Mouse (Mus musculus): ENCODE data around the gene Rybp. TPM values are rescaled to one million over a fixed set of nuclear protein-coding genes. Genes with fewer than 3 reads are reported as not detected.

Rybp gene
- polyA plus RNA-seq, 1 experiment from 2014 or later, result 18.8 TPM

- Histone ChIP-seq H3K4me2 (ENCODE audit: low read length) (no peak overlapping the region), H3K36me3 (ENCODE audit: insufficient read depth, low read length) (no peaks in the 10 kb centered on the region), H3K9ac (ENCODE audit: low read depth, low read length) (no peak overlapping the region), H3K27me3 (ENCODE audit: insufficient read depth, low read length) (no peaks in the 10 kb centered on the region), H3K4me3 (replicated peaks; ENCODE audit: low read depth, low read length) (no peak overlapping the region), H3K27ac (no peak overlapping the region), H3K9me3 (replicated peaks; ENCODE audit: low read length) (no peaks in the 10 kb centered on the region), H3K4me1 (replicated peaks; ENCODE audit: insufficient read depth, low read length) (no peaks in the 10 kb centered on the region)
- WGBS, result 96% methylated on average over 1 of the region's 1 CpGs
- DNase-seq (ENCODE audit: low spot score) (no peak), ATAC-seq (replicated peaks; ENCODE audit: low FRiP score, low read depth) (no peak)
- TF ChIP-seq CTCF (IDR thresholded peaks at IDR 0.05; ENCODE audit: low read depth), result no peak
These were observed 23.9 kb upstream of the Rybp start for GRCm38 (mm10) chr6:100311167-100311566.

DNA sequence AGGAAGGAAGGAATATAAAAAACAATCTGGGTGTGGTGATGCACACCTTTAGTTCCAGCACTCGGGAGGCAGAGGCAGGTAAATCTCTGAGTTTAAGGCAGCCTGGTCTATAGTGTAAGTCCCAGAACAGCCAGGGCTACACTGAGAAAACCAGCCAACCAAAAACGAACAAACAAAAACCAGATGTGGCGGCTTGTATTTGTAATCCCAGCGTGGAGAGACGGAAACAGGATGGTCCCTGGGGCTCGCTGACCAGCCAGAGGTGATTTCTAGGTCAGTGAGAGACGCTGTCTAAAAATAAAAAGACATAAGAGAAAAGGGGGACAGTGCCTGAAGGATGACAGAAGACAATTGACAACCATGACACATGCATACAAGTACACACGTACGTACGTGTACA, 17.5 kb upstream of the Rybp start:
- DNase-seq (ENCODE audit: low spot score) (no peak), ATAC-seq (replicated peaks; ENCODE audit: low FRiP score, low read depth) (no peak)
- Histone ChIP-seq H3K4me3 (replicated peaks; ENCODE audit: low read depth, low read length) (no peak overlapping the region), H3K36me3 (ENCODE audit: insufficient read depth, low read length) (no peaks in the 10 kb centered on the region), H3K9me3 (replicated peaks; ENCODE audit: low read length) (no peaks in the 10 kb centered on the region), H3K4me2 (ENCODE audit: low read length) (no peak overlapping the region), H3K27me3 (ENCODE audit: insufficient read depth, low read length) (no peaks in the 10 kb centered on the region), H3K27ac (no peak overlapping the region), H3K4me1 (replicated peaks; ENCODE audit: insufficient read depth, low read length) (no peaks in the 10 kb centered on the region), H3K9ac (ENCODE audit: low read depth, low read length) (no peak overlapping the region)
- TF ChIP-seq CTCF (IDR thresholded peaks at IDR 0.05; ENCODE audit: low read depth), result no peak
- WGBS, result 65% methylated on average over 10 of the region's 10 CpGs

DNA sequence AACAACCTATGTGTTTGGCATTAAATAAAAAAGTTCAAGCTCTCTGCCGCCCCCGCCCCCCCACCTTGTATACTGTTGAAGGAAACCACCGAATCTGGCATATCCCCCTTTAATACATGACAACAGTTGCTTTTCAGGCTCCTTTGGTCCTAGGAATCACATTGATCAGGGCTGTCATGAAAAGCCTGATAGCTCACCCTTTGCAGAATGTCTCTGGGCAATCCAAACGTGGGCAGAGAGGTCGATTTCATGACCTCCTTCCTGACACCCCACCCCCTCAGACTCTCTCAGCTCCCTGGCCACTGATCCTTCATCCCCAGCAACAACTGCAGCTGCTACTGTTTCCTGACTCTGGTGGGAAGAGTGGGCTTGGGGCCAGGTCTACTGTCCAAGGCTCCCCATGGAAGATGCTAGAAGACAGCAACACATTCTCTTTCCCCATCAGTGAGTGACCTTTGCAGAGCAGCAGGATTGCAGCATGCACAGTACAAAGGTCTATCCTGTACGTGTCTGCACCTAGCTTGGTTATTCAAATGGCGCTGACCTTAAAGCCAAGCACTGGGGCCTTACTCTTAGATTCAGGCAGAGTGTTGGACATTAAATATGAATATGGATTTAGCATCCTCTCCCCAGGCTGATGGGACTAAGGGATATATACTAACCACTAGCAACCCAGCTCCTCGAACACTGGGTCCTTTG, 14.3 kb upstream of the Rybp start:
- 64% methylated on average over 8 of the region's 8 CpGs for WGBS
- 0 out of 2 replicates have a peak, but pooled peaks have one; percentile 40 for ATAC-seq (replicated peaks; ENCODE audit: low FRiP score, low read depth)
- DNase-seq (ENCODE audit: low spot score), result peak; percentile 29
- Histone ChIP-seq H3K4me1 (replicated peaks; ENCODE audit: insufficient read depth, low read length) (no peaks in the 10 kb centered on the region), H3K9me3 (replicated peaks; ENCODE audit: low read length) (no peaks in the 10 kb centered on the region), H3K27me3 (ENCODE audit: insufficient read depth, low read length) (no peaks in the 10 kb centered on the region), H3K9ac (ENCODE audit: low read depth, low read length) (no peak overlapping the region), H3K4me3 (replicated peaks; ENCODE audit: low read depth, low read length) (no peak overlapping the region), H3K27ac (no peak overlapping the region), H3K36me3 (ENCODE audit: insufficient read depth, low read length) (no peaks in the 10 kb centered on the region), H3K4me2 (ENCODE audit: low read length) (no peak overlapping the region)
- no peak for TF ChIP-seq CTCF (IDR thresholded peaks at IDR 0.05; ENCODE audit: low read depth)

GRCm38 (mm10) chr6:100300831-100301230, 13.5 kb upstream of the Rybp start:
- ATAC-seq (replicated peaks; ENCODE audit: low FRiP score, low read depth) (no peak), DNase-seq (ENCODE audit: low spot score) (peak; percentile 36)
- WGBS, result 15% methylated on average over 3 of the region's 3 CpGs
- Histone ChIP-seq H3K4me3 (replicated peaks; ENCODE audit: low read depth, low read length) (no peak overlapping the region), H3K27me3 (ENCODE audit: insufficient read depth, low read length) (no peaks in the 10 kb centered on the region), H3K36me3 (ENCODE audit: insufficient read depth, low read length) (no peaks in the 10 kb centered on the region), H3K4me1 (replicated peaks; ENCODE audit: insufficient read depth, low read length) (no peaks in the 10 kb centered on the region), H3K9ac (ENCODE audit: low read depth, low read length) (no peak overlapping the region), H3K4me2 (ENCODE audit: low read length) (no peak overlapping the region), H3K27ac (no peak overlapping the region), H3K9me3 (replicated peaks; ENCODE audit: low read length) (no peaks in the 10 kb centered on the region)
- TF ChIP-seq CTCF (IDR thresholded peaks at IDR 0.05; ENCODE audit: low read depth), result no peak

DNA sequence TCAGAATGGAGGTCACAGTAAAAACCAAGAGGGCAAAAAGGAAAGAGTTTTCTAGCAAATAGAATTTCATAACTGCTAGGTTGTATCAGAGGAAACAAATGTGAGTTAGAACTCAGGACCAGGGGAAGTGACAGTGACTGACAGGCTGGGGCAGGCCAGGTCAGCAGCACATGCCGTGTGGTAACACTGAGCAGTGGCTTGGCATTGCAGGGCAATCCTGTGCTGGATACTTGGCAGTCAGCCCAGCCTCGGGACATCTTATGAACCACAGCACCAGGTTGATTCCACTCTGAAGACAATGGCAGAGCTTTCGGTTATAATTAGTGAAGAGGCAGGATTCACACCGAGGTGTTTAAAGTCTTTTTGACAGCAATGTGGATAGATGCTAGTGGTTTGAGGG, 11.7 kb upstream of the Rybp start:
- no peak for ATAC-seq (replicated peaks; ENCODE audit: low FRiP score, low read depth)

DNA sequence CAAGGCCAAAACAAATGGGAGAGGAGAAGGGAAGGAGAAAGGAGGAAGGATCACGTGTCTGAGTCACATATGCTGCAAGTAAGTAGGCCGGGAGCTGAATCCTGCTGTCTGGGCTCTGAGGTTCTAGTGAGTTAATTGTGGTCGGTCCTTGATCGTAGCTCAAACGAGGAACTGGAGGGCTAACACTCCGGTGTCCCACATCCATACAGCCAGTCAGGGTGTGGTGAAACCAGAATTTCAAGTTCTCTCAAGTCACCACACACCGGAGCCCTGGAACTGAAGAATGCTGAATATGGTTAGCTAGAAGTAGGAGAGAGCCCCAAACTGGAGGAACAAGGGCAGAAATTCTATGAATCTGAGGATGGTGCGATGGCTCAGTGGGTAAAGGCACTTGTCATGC, 10.3 kb upstream of the Rybp start:
- TF ChIP-seq CTCF (IDR thresholded peaks at IDR 0.05; ENCODE audit: low read depth), result no peak
- Histone ChIP-seq H3K27me3 (ENCODE audit: insufficient read depth, low read length) (no peaks in the 10 kb centered on the region), H3K4me1 (replicated peaks; ENCODE audit: insufficient read depth, low read length) (no peaks in the 10 kb centered on the region), H3K4me2 (ENCODE audit: low read length) (no peak overlapping the region), H3K36me3 (ENCODE audit: insufficient read depth, low read length) (no peaks in the 10 kb centered on the region), H3K9ac (ENCODE audit: low read depth, low read length) (no peak overlapping the region), H3K4me3 (replicated peaks; ENCODE audit: low read depth, low read length) (no peak overlapping the region), H3K27ac (no peak overlapping the region), H3K9me3 (replicated peaks; ENCODE audit: low read length) (no peaks in the 10 kb centered on the region)
- DNase-seq (ENCODE audit: low spot score) (peak; percentile 31), ATAC-seq (replicated peaks; ENCODE audit: low FRiP score, low read depth) (0 out of 2 replicates have a peak, but pooled peaks have one; percentile 43)
- 77% methylated on average over 8 of the region's 8 CpGs for WGBS

More for the DNA sequence above, 11.7 kb upstream of the Rybp start:
- no peaks in the 10 kb centered on the region for H3K4me1 ChIP-seq (replicated peaks; ENCODE audit: insufficient read depth, low read length)
- no peak overlapping the region for H3K4me3 ChIP-seq (replicated peaks; ENCODE audit: low read depth, low read length)
- H3K4me2 ChIP-seq (ENCODE audit: low read length), result no peak overlapping the region
- H3K9ac ChIP-seq (ENCODE audit: low read depth, low read length), result no peak overlapping the region
- 60% methylated on average over 4 of the region's 4 CpGs for WGBS
- no peak for DNase-seq (ENCODE audit: low spot score)
- no peak overlapping the region for H3K27ac ChIP-seq
- TF ChIP-seq CTCF (IDR thresholded peaks at IDR 0.05; ENCODE audit: low read depth), result no peak
- no peaks in the 10 kb centered on the region for H3K27me3 ChIP-seq (ENCODE audit: insufficient read depth, low read length)
- no peaks in the 10 kb centered on the region for H3K36me3 ChIP-seq (ENCODE audit: insufficient read depth, low read length)
- no peaks in the 10 kb centered on the region for H3K9me3 ChIP-seq (replicated peaks; ENCODE audit: low read length)

DNA sequence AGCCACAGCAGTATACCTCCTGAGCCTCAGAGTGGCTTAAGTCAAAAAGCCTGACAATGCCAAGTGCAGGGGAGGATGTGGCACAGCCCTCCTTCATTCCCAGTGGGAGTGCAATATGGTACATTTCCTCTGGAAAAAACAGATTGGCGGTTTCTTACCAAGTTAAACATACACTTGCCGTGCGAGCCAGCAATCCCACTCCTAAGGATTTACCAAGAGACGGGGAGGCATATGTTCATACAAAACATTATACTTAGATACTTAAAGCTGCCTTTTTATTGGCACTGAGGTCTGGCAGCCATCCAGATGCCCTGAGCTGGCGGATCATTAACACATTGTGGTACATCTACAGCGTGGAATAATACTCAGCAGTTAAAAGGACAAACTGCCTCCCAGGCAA, 5.1 kb upstream of the Rybp start:
- no peak overlapping the region for H3K9ac ChIP-seq (ENCODE audit: low read depth, low read length)
- peaks cover 10% of the 10 kb centered on the region; the same call in 1 of the 2 replicates for H3K4me1 ChIP-seq (replicated peaks; ENCODE audit: insufficient read depth, low read length)
- no peak overlapping the region for H3K27ac ChIP-seq
- H3K27me3 ChIP-seq (ENCODE audit: insufficient read depth, low read length), result no peaks in the 10 kb centered on the region
- no peaks in the 10 kb centered on the region for H3K9me3 ChIP-seq (replicated peaks; ENCODE audit: low read length)
- no peak overlapping the region for H3K4me2 ChIP-seq (ENCODE audit: low read length)
- ATAC-seq (replicated peaks; ENCODE audit: low FRiP score, low read depth) (no peak), DNase-seq (ENCODE audit: low spot score) (no peak)
- WGBS, result 88% methylated on average over 6 of the region's 6 CpGs
- no peak overlapping the region for H3K4me3 ChIP-seq (replicated peaks; ENCODE audit: low read depth, low read length)
- H3K36me3 ChIP-seq (ENCODE audit: insufficient read depth, low read length), result no peaks in the 10 kb centered on the region
- no peak for TF ChIP-seq CTCF (IDR thresholded peaks at IDR 0.05; ENCODE audit: low read depth)

All from kidney, postnatal 0 days (tissue).